In the genomic region with DNA sequence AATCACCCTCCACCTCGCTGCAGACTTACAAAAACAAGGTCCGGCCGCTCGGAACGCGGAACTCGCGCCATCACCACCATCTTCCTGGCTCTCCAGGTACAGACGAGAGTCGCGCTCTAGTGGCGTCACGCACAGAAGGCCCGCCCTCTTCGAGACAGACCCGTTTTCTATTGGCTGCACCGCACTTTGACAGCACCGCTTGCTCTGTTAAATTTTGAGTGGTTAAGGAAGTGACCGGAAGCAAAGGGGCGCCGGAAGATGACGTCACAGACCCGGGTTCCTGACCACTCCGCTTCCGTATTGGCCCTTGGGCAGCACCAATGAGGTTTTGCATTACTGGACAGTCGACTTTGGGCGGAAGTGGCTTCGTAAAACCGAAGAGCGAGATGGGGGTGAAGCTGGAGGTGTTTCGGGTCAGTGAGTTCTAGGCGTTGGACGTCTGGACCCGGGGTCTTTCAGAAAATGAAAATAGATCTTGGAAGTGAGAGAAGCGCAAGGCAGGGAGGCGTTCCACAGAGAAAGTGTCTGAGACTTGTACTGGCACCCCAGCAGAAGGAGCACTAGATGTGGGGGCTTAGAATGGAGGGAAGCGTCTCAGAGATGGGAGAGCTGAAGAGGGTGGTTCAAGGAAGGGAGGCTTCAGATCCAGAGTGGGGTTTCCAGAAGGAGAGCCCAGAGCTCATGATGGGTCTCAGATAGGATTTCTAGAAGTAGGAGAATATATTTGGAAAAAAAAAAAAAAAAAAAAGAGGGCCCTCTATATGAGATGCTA, we compare ENCODE assay signal across 8 mouse cellular contexts. TPM values are rescaled to one million over a fixed set of nuclear protein-coding genes. Genes with fewer than 3 reads are reported as not detected.
A peak's percentile ranks its signal among the peaks of the same experiment; 100 is the strongest.
DNase-seq lines count a peak whose midpoint lies in the region; ATAC-seq and TF ChIP-seq lines count a peak whose summit lies in the region.

A gene (minus strand): TSS at position 118 of the 772 bp plus-strand sequence.
A gene (plus strand): TSS at position 350 of the 772 bp plus-strand sequence.

- H3K9ac ChIP-seq in kidney, embryonic 14.5 days (ENCODE audit: low read depth, low read length), result peak within 1 kb of the TSS; percentile 80
- peak within 1 kb of the TSS; percentile 70 for H3K9ac ChIP-seq in limb, embryonic 15.5 days

- H3K9me3 ChIP-seq in kidney, embryonic 14.5 days (ENCODE audit: control insufficient read depth, low read length), result no peaks in the 10 kb centered on the region
- H3K9me3 ChIP-seq in limb, embryonic 15.5 days, result no peaks in the 10 kb centered on the region

- TF ChIP-seq POLR2A in bone marrow macrophage, adult 2 months (IDR thresholded peaks at IDR 0.05; ENCODE audit: borderline replicate concordance, low read depth, low read length), result 0 out of 2 replicates have a peak, but pooled peaks have one; percentile 28
- TF ChIP-seq POLR2A in embryonic fibroblast, embryonic 13.5 days (IDR thresholded peaks at IDR 0.05; ENCODE audit: low read depth, low read length), result peak; percentile 50

- peaks cover 22% of the 10 kb centered on the region for H3K36me3 ChIP-seq in kidney, embryonic 14.5 days (ENCODE audit: control insufficient read depth, insufficient read depth, low read length)
- peaks cover 23% of the 10 kb centered on the region for H3K36me3 ChIP-seq in limb, embryonic 15.5 days

- peaks cover 4% of the 10 kb centered on the region; the same call in 1 of the 2 replicates for H3K4me1 ChIP-seq in bone marrow macrophage, adult 2 months (ENCODE audit: control insufficient read depth, insufficient read depth, low read length)
- H3K4me1 ChIP-seq in embryonic fibroblast, embryonic 13.5 days (ENCODE audit: control insufficient read depth, insufficient read depth, low read length), result no peaks in the 10 kb centered on the region
- H3K4me1 ChIP-seq in kidney, embryonic 14.5 days (ENCODE audit: control insufficient read depth, insufficient read depth, low read length), result 0 out of 2 replicates have a peak, but pooled peaks cover 8% of the 10 kb centered on the region
- H3K4me1 ChIP-seq in limb, embryonic 15.5 days, result peaks cover 21% of the 10 kb centered on the region

- H3K27ac ChIP-seq in bone marrow macrophage, adult 2 months (ENCODE audit: insufficient read depth, low read depth, low read length), result no peak within 1 kb of the TSS
- no peak within 1 kb of the TSS for H3K27ac ChIP-seq in embryonic fibroblast, embryonic 13.5 days (ENCODE audit: insufficient read depth, low read length)
- no peak within 1 kb of the TSS for H3K27ac ChIP-seq in kidney, embryonic 14.5 days (ENCODE audit: low read depth, low read length)
- H3K27ac ChIP-seq in limb, embryonic 15.5 days, result no peak within 1 kb of the TSS

- ATAC-seq in kidney, embryonic 14.5 days (ENCODE audit: low FRiP score, low TSS enrichment), result peak; percentile 99
- peak; percentile 98 for ATAC-seq in limb, embryonic 15.5 days (ENCODE audit: insufficient number of reproducible peaks, low FRiP score, low TSS enrichment, low read depth)

- under 1% methylated on average over 37 of the region's 37 CpGs for WGBS in kidney, embryonic 14.5 days
- WGBS in limb, embryonic 15.5 days, result under 1% methylated on average over 37 of the region's 37 CpGs

- H3K4me2 ChIP-seq in kidney, embryonic 14.5 days (replicated peaks; ENCODE audit: low read depth, low read length), result peak within 1 kb of the TSS; percentile 86
- H3K4me2 ChIP-seq in limb, embryonic 15.5 days, result peak within 1 kb of the TSS; percentile 73

- peak within 1 kb of the TSS; percentile 82 for H3K4me3 ChIP-seq in bone marrow macrophage, adult 2 months (ENCODE audit: insufficient read depth, low read length)
- peak within 1 kb of the TSS; percentile 97 for H3K4me3 ChIP-seq in embryonic fibroblast, embryonic 13.5 days (ENCODE audit: insufficient read depth, low read length)
- H3K4me3 ChIP-seq in kidney, embryonic 14.5 days (ENCODE audit: low read length), result peak within 1 kb of the TSS; percentile 90
- peak within 1 kb of the TSS; percentile 72 for H3K4me3 ChIP-seq in limb, embryonic 15.5 days

- peak; percentile 100 for DNase-seq in A20 (ENCODE audit: low read depth, low spot score)
- peak; percentile 99 to 100 for DNase-seq in heart, adult 9 months (ENCODE audit: low spot score in 2 of 2)
- peak; percentile 97 for DNase-seq in monocyte, adult 2 months (ENCODE audit: low read depth in 1 of 2, low spot score in 2 of 2)
- DNase-seq in spleen, postnatal 36 days (ENCODE audit: low spot score in 2 of 2), result peak; percentile 97 to 98

- TF ChIP-seq CTCF in bone marrow macrophage, adult 2 months (IDR thresholded peaks at IDR 0.05; ENCODE audit: low read depth, low read length), result no peak
- no peak for TF ChIP-seq CTCF in embryonic fibroblast, embryonic 13.5 days (IDR thresholded peaks at IDR 0.05; ENCODE audit: borderline replicate concordance, insufficient read depth, low read length)

- H3K27me3 ChIP-seq in kidney, embryonic 14.5 days (ENCODE audit: control insufficient read depth, insufficient read depth, low read length), result no peaks in the 10 kb centered on the region
- no peaks in the 10 kb centered on the region for H3K27me3 ChIP-seq in limb, embryonic 15.5 days

RNA-seq across cellular contexts. Expression of the first gene that starts in this region (rescaled TPM):
- polyA plus RNA-seq in bone marrow macrophage, adult 2 months (2012; ENCODE audit: insufficient read depth, insufficient read length, missing spikeins), result 32.3 and 36.4 TPM in 2 replicates
- polyA plus RNA-seq in embryonic fibroblast, embryonic 13.5 days (2011; ENCODE audit: insufficient read length, low read depth, missing spikeins), result 21.7 and 25.0 TPM in 2 replicates
- 42.2 and 67.7 TPM in 2 replicates for polyA plus RNA-seq in kidney, embryonic 14.5 days (2014; fragmentation: Nextera tagmentation; extraction: Ambion mirVana)
- polyA plus RNA-seq in limb, embryonic 15.5 days (2015; fragmentation: Nextera tagmentation; extraction: Ambion mirVana), result 50.1 and 52.3 TPM in 2 replicates

RNA-seq across cellular contexts. Expression of the second gene that starts in this region (rescaled TPM):
- 116 and 153 TPM in 2 replicates for polyA plus RNA-seq in bone marrow macrophage, adult 2 months (2012; ENCODE audit: insufficient read depth, insufficient read length, missing spikeins)
- 73.1 and 80.7 TPM in 2 replicates for polyA plus RNA-seq in embryonic fibroblast, embryonic 13.5 days (2011; ENCODE audit: insufficient read length, low read depth, missing spikeins)
- 84.5 and 132 TPM in 2 replicates for polyA plus RNA-seq in kidney, embryonic 14.5 days (2014; fragmentation: Nextera tagmentation; extraction: Ambion mirVana)
- polyA plus RNA-seq in limb, embryonic 15.5 days (2015; fragmentation: Nextera tagmentation; extraction: Ambion mirVana), result 94.9 and 112 TPM in 2 replicates
